Mouse (Mus musculus) kidney, postnatal 25 days (tissue): Measurements from ENCODE around the gene Cox17.
"Not testable (repeated sequence)": the region's sequence is repeated elsewhere in the genome, so short reads cannot be mapped to it uniquely, and the experiment has no call there.

Experiments
- DNase-seq, 2 experiments: peaks; one replicate each; pipeline ENCODE4 v3.0.0; 2021; ENCODE audit warnings: mixed read lengths in 2 of 2

The Cox17 gene

GRCm38 (mm10) chr16:38346529-38347325 lies at the start of gene Cox17, which contains the start of gene Gm21987:
TSS of gene Cox17 (plus strand) at chr16:38346991.
TSS of gene Gm21987 (plus strand) at chr16:38347040.
- peak; percentile 96 to 97 for DNase-seq

- DNase-seq: no peak
These were observed 48.4 kb upstream of the Cox17 start for GRCm38 (mm10) chr16:38298410-38298809.

- no peak for DNase-seq
These were observed 44.4 kb upstream of the Cox17 start for GRCm38 (mm10) chr16:38302367-38302766.

GRCm38 (mm10) chr16:38304460-38305194 lies 42.2 kb upstream of the Cox17 start:
- DNase-seq: peak; percentile 79 to 89

- DNase-seq: peak; percentile 30 to 52
These were observed 40.1 kb upstream of the Cox17 start for GRCm38 (mm10) chr16:38306571-38307220.

- DNase-seq: no peak
These were observed 39.6 kb upstream of the Cox17 start for GRCm38 (mm10) chr16:38307221-38307605.

GRCm38 (mm10) chr16:38307651-38308050 lies 39.1 kb upstream of the Cox17 start:
- no peak for DNase-seq

GRCm38 (mm10) chr16:38308195-38308594 lies 38.6 kb upstream of the Cox17 start:
- no peak for DNase-seq

GRCm38 (mm10) chr16:38318492-38318891 lies 28.3 kb upstream of the Cox17 start:
- DNase-seq: no peak

- no peak for DNase-seq
These were observed 27.7 kb upstream of the Cox17 start for GRCm38 (mm10) chr16:38319087-38319486.

- peak; percentile 44 to 69 for DNase-seq
These were observed 25.3 kb upstream of the Cox17 start for GRCm38 (mm10) chr16:38321452-38321935.

GRCm38 (mm10) chr16:38324311-38324710 lies 22.5 kb upstream of the Cox17 start:
- DNase-seq: no peak

GRCm38 (mm10) chr16:38326778-38327397 lies 19.9 kb upstream of the Cox17 start:
- no peak for DNase-seq

GRCm38 (mm10) chr16:38329340-38329739 lies 17.5 kb upstream of the Cox17 start:
- no peak for DNase-seq

GRCm38 (mm10) chr16:38334431-38334830 lies 12.4 kb upstream of the Cox17 start:
- peak; percentile 32 to 78 for DNase-seq

GRCm38 (mm10) chr16:38338077-38338476 lies 8.7 kb upstream of the Cox17 start:
- DNase-seq: not testable (repeated sequence)

- peak; percentile 88 to 89 for DNase-seq
These were observed 5.1 kb upstream of the Cox17 start, which contains the start of gene Maats1 for GRCm38 (mm10) chr16:38341396-38342324. TSS of gene Maats1 (minus strand) at chr16:38342143.

- no peak for DNase-seq
These were observed 1.7 kb upstream of the Cox17 start for GRCm38 (mm10) chr16:38344941-38345725.

- DNase-seq: no peak
These were observed 797 bp downstream of the Cox17 start for GRCm38 (mm10) chr16:38347588-38347987.

- DNase-seq: no peak
These were observed 1.5 kb downstream of the Cox17 start for GRCm38 (mm10) chr16:38348217-38348761.
